Mouse (Mus musculus): ENCODE data around the gene Max.

Max gene

DNA sequence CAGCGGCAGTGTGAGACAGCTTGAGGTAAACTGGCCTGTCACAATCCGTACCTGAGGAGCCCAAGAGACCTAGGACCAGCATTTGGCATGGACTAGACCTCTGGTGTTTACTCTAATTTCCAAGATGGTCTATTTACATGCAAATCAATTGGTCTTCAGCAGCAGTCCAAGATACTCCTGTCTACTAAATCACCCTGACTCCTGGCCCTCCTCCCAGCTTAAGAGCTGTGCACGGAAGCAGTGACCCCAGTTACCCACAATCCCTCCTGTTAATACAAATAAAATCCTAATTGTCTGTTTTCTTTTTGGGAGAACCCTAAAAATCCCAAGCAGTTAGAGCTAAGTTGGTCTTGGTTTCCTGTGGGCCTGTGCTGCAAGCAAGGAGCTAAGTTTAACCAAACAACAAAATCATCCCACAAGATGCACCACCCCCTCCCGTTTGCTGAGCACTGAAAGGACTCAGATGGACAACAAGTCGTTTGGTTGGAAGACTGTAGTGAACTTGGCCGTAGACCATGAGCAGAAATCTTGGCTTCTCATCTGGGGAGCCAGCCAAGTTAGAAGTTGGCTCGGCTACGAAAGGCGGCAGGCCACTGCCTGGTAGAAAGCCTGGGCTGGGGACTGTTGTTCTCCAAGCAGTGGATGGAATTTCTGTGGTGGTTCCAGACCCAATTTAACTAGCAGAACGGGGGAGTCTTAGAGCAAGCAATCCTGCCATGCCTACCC is 7.1 kb downstream of the Max start:
- DNase-seq = peak; percentile 80 to 84

DNA sequence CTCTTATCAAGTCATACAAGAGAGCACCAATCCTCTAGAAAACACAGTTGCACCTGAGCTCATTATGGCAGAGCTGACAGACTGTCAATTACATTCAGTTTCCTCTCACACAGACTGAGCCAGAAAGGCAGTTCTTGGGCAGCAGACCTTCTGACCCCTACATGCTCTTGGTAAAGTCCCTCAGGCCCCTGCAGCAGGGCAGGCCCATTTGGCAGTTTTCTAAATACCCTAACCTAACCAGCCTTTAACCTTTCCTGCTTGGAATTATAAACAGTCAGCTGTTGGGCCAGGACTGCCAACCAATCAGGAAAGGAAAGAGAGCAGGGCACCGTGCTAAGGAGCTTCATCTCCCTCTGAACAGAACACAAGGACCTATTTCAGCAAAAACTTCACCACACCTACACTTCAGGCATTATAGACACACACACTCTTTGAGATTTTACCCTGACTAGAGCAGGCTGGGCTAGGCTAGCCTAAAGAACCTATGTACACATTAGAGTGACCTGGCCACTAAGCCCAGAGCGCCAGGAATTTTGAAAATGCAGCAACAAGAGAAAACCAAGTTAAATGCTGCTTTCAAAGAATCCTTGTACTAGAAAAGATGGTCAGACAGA is 8.1 kb downstream of the Max start:
- DNase-seq = peak; percentile 36 to 64

DNA sequence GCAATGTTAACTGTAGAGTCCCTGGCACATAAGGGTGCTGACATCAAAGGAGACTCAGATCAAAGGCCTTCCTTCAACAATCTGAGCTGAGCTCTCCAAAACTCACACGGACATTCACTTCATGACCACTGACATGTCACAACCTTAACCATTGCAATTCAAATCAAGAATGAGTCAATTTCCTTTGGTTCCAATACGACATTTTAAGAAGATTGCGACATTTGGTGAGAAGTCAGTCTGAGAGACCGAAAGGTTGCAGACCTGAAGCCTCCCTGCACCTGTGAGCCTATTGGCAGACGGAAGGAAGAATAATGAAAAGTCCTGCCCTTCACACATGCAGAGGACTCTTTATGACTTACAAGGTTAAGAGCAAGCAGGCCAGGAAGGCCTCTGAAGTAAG is 11.7 kb downstream of the Max start:
- DNase-seq = no peak

DNA sequence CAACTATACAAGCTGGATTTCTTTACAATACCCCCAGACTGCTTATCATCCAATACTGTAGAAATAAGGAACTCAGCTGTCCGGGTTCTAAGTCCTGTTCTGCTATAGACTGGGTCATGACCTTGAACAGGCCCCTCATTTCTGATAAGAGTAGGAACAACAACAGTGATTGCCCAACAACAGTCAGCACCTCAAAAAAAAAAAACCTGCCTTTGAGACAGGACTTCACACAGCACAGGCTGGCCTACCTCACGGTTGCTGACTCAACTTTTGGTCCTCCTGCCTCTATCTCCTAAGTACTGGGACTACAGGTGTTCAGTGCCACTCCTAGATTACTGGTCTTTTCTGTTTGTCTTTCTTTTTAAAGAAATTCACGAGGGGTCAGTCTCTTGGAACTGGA is 13.2 kb downstream of the Max start:
- DNase-seq = no peak

DNA sequence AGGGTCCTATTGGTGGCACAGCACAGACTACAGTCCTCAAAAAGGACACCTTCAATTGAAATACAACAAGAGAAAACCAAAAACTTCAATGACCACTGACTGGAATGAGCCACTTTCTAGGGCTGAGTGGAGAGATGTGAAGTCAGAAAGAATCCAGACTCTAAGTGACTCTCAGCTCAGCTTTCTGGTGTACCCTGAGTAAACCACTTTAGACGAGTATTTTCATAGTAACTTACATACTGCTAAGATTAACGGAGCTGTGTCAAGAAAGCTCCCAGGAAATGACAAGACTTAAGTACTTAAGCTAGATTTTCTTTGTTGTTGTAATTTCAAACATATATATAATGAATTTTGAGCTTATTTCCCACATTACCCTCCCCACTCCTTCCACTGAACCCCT is 13.8 kb downstream of the Max start:
- DNase-seq = no peak

DNA sequence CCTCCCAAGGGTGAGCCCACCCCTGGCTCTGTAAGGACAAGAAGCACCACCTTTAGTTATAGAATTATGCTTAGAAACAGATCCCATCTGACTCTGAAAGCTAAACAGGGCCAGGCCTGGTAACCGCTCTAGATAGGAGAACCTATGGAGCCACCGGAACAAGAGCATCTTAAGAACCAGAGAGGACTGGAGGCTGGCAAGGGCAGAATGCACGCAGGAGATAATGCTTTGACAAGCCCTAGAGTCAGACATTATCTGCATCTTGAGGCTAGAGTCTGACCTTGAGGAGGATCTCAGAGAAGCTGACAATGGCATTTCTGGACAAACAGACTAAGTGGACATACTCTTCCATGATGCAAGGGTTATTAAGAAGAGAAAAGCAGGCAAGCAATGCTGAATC is 14.5 kb downstream of the Max start:
- DNase-seq = no peak

DNA sequence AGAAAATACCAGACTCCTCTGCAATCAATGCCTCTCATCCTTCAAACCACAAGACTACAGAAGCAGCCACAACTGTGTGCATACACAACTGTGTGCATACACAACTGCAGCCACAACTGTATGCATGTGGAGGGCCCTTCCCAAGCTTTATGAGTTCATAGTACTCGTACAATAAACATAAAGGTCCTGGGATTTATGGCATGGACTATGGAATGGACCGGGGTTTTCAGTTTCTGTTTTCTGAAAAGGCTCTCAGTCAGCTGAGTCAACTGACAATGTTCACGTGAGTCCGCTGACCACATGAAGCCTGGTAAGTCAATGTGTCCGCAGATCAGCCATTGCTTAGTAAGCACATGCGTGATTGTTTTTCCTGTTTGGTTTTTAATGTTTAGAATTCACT is 18.5 kb downstream of the Max start:
- DNase-seq = peak in 1 of 2 experiments; percentile 38

DNA sequence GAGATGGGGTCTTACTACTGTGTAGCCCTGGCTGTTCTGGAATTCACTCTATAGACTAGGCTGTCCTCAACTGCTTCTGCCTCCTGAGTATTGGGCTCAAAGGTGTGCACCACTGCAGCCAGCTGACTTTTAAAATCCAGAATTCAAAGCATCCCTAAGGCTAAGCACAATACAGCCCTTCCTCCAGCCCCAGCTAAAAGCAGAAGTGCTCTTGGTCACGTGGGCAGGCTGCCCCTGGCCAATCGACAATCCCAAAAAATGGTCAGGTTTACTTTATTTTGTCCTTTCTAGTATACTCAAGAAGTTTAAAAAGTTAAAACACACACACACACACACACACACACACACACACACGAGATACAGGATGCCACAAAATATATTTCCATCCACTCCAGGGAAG is 19.0 kb downstream of the Max start:
- no peak for DNase-seq

DNA sequence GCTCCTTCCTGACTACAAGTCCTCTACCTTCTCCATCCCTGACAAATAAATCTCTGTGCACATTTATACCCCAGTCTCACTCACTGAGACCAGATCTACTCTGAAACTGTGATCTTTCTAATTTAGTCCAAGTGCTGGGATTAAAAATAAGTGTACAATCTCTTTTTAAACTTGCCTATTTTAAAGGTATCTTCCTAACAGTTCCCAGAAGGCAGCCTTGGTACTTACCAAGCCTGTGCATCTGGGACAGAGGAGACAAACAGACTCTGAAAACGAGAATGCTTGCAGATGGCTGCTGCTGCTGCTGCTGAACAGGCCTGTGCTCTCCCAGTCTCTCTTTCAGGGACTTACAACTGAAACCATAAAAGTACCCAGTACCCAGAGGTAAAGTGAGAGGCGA is 19.5 kb downstream of the Max start:
- no peak for DNase-seq

DNA sequence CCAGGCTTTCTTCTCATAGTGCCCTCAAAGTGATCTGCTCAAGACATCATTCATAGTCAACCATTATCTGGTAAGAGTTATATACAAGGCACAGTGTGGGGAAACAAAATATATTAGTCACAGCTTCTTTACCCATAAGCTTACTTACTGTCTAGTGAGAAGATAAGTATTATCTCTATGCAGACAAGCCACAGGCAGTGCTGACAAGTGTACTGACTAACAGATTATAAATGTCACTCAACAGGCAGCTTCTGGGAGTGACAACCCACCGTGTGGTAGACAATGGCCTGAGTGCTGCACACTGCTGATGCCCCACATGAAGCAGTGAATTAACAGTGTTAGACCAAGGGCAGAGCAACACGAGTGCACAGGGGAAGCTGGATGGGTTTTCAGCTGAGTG is 20.5 kb downstream of the Max start:
- no peak for DNase-seq

DNA sequence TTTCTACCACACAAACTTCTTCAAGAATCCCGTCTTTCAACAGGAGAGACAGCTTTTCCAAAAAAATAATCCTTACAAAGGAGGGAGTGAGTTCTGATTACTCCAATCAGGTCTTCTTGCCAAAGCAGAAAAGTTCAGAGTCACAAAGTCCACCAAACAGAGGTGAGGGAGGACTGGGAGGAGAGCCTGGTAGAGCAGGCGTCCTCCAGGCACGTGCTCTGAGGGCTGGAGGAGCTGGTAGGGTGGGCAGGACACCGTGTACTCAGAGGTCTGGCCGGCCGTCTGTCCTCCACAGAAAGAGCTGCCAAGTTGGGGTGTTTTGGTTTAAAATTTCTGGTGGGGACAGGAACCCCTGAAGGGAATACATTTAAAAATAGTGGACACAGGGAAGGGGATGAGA is 24.0 kb downstream of the Max start:
- peak; percentile 63 to 74 for DNase-seq

DNA sequence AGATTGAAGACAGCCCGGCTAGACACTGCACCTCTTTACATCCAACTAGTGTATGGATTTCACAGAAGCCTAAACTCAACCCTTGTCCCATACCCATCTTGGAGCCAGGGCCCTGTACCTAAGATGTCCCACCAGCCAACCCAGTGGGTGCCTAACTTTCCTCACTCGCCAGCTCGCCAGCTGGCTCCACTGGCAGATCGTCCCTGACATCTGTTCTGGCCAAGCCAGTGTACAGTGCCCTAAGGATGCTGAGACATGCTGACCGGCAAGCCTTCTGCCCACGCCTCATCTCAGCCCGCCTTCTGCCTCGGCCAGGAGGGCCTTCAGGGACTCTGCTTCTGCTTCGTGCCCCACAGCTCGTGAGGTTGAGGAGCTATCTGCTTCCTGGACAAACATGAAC is 25.8 kb downstream of the Max start:
- no peak for DNase-seq

DNA sequence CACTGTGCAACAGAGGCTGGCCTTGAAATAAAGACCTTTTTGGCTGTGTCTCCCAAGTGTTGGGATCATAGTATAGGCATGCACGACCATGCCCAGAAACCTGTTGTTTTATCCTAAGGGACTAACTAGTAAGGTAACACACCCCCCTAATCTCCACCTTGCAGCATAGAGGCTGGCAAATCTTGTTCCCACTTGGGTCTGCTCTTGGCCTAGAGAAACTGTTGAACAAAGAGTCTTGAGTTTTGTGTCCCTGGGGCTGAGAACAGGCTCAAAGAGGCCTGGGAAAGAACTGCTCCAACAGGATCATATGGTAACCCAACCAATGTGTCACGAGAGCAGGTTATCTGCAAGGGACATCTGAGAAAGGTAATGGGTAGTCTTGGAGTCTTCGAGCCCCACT is 27.6 kb downstream of the Max start:
- DNase-seq = no peak

DNA sequence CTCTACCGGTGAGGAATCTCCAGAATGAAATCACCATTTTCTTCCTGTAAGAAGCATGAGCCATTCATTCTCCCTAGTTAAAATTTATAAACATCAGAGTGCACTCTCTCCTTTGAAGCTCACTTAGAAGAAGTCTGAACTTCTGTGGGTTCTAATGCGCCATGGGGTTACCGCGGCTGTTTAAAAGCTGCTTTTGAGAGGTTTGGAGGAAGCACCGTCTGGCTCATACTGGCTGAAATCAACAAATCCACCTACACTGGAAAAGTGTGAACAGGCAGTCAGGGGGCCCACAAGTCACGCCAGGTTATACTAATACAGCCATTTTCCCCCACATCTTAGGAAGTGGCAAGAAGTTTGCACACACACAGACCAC is 29.3 kb downstream of the Max start:
- no peak for DNase-seq

DNA sequence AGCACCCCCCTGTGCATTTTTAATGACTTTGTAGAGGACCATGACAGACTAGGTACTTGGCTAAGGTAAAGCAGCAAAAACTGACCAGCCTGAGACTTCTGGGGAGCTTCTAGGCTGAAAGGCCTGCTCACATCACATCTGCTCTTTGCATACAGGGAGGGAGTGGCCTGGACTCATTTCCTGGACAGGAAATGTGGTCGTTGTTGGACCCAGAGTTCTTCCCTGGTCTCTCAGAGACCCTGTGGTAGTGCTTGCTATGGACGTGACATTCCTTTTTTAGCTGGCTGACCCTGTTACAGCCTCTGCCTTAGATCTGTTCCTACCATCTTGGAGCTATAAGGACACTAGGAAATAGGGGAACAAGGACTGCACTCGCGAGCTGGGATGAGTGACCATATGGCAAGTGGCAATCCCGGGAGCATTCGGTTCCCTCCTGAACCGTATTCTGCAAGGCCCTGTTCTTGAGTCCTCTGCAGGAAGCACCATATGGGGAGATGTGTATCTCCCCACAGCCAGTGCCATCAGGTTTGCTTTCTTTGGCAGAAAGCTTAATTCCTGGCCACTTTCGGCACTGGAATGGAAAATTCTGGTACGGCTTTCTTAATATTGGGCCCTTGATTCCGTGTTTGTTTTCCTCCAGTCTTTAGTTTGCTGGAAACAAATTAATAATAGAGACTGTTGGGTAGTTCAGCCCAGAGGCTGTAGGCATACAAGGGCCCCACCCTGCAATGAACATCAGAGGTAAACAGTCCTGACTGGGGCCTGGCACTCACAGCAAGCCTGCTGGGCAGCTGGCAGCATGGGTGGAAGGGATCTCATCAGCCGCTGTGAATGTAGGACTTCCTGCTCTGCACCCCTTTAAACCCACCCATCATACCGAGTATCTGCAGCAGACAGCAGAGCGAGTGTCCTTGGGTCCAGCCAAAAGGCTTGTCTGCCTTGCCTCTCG is 30.0 kb downstream of the Max start:
- DNase-seq = no peak

DNA sequence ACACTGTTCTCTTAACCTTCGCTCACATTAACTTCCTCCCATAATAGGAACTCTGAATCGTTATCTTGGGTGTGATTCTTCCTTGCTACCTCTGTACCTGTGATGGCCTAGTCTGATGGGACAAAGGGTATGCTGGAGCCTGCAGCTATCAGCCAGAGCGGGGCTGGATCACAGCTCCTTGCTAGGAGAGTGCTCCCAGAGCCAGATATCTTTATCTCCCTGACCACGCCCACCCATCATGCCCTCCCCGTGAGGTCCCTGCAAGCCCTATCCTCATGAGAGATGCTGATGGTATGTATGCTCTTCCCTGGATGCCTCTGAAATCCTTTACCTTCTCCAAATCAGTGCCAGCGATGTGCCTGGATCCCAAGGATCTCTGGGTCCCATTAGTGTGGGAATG is 31.8 kb downstream of the Max start:
- no peak for DNase-seq

DNA sequence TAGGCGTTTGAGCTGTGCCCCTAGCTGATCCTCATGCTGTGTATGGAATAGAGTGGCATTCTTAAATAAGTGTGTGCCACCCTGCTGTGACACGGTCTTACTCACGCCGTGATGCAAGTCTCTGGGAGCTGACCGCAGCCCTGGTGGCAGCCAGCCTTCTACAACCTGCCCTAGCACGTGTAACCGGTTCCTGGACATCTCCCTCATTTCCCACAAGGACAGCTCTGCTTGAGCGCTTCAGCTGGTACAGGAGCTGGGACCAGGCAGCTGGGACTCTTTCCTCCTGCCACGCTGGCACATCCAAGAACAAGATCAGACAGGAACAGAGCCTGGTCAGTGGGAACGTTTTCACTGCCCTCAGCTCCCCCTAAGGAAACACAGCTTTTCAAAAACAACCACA is 34.5 kb downstream of the Max start:
- DNase-seq = peak in 1 of 2 experiments; percentile 22

DNA sequence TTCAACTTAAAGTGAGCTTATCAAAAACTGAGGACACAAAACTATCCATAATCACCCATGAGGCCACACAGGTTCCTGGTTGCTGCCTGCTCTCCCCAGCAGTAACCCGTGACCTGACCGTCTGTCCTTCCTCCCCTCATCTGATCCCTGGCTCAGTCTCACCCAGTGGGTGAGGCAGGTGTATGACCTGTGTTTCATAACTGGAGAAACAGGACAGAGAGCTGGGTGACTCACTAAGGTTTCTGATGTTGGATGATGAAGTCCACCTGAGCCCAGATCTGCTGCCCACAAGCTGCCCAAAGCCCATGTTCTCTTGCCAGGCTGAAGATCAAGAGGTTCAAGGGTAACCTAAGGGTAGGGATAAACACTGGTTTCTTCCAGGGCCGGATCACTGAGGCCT is 35.0 kb downstream of the Max start:
- no peak for DNase-seq

DNA sequence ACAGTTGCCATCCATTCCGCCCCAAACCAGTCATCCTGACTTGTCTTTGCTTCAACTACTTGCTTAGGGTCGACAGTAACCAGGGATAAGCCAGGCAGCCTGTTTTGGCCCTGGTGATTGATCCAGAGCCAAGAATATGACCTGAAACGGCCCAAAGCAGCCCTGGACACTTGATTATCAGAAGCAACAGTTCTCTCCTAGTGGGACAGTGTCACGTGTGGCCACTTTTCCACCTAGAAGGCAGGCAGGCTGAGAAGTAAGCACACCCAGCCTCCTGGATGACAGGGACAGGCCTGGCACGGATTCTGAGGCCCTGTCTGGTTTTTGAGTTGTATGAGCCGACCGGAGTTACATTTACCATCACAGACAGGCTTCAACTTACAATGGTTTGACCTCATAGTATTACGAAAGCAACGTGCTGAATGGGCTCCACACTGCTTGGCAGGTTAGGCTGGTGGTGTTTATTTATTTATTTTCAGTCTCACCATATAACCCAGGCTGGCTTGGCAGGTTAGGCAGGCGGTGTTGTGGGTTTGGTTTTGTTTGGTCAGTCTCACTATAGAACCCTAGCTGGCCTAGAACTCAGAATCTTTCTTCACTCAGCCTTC is 35.6 kb downstream of the Max start:
- no peak for DNase-seq

DNA sequence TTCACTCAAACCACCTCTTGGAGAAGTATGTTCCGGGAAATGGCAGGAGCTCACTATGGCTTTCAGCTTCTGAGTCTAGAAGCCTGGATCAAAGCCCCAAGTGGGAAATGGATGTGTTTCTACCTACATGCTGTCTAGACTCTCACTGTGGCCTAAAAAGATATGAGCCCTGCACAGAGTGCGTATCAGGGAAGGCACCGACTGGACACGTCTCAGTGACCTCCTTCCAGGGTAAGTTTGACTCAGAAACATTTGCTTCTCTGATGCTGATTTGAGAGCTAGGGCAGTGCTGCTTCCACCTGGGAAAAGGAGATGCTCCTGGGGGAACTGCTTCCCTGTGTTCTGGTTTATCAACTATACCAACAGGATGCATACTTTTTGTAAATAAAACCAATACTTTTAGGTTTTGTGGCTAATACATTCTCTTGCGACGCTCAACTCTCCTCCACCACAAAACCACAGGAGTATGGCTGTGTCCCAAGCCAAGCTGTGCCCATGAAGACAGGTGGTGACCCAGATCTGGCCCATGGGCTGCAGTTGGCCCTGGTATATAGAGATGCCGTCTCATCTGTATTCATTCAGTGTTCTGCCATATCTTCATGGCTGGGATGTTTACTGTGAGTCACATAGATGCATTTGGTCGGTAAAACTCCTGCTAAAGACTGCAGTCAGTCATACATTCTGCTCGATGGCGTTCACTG is 36.9 kb downstream of the Max start:
- no peak for DNase-seq

DNA sequence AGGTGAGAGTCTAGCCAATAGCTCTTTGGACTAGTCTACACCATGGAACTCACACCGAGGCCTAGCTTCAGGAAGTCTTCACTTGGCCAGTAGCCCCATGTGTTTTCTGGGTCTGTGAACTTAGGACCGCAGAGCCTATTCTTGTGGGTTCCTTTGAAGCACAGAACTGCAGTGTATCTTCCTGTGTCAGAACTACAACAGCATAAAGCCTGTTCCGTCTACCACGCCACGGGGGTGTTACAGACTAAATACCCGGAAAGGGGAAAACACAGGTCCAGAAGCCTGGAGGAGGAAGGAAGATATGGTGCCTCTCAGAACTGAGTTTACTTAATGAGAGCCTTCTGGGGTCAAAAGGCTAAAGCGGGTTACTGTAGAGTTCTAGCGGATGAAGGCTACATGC is 38.9 kb downstream of the Max start:
- DNase-seq = no peak

DNA sequence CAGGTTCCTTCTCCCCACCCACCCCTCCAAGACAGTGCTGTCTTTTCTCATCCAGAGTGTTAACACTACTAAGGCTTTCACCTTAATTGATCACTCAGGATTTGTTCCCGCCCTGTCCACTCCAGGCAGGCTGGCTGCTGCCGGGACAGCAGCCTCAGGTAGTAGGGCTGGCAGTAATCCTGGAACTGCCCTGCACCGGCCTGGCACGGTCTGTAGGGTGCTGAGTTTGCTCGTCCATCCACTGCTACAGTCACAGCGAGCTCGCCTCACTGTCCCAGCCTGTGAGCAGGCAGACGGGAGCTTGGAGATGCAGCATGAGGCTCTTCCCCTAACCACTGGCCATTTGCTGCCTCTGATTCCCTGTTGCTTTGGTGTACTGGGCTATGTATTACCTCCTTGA is 41.0 kb downstream of the Max start:
- peak; percentile 25 to 43 for DNase-seq

DNA sequence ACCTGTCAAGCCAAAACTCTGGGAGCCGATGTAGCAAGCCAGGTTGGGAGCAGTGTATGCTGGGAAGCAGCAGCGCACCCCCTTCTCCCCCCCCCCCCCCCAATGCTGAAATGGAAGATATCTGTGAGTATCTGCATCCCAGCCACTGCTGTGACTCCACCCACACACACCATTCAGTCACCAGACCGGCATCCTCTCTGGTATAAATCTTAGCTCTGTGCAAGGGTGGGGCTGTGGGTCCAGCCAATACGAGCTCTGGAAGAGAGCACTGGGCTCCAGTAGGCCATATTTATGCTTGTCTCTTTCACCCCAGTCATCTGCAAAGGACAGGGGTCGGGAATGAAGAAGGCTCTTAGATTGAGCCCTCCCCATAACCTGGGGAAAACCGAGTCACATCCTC is 41.6 kb downstream of the Max start:
- no peak for DNase-seq

All from kidney, postnatal 36 days (tissue).